Mouse (Mus musculus) forebrain, postnatal 0 days (tissue): ENCODE results near the gene Ehmt1. TPM values are rescaled to one million over a fixed set of nuclear protein-coding genes. Genes with fewer than 3 reads are reported as not detected.

ENCODE experiments used
- ATAC-seq: fragments of 200-750 bp; cut with Nextera tagmentation; 2 replicates; pipeline ENCODE4 v1.8.0; 2017; ENCODE audit warnings: mild to moderate bottlenecking, moderate library complexity
- DNase-seq: peaks from one replicate; pipeline ENCODE4 v3.0.0-alpha.2; 2015
- H3K27ac ChIP-seq: fragments of 300-500 bp; sonication (generic); 2 replicates; pipeline ENCODE4 v1.5.1; 2014; ENCODE audit warnings: low read depth, mild to moderate bottlenecking, antibody characterized with exemption, low read length, moderate library complexity, mixed read lengths
- H3K27me3 ChIP-seq: fragments of 300-500 bp; sonication (generic); 2 replicates; pipeline ENCODE4 v1.6.1; 2014; ENCODE audit warnings: mild to moderate bottlenecking, low read length, mixed read lengths; ENCODE audit not compliant: insufficient read depth
- H3K36me3 ChIP-seq: fragments of 300-500 bp; sonication (generic); 2 replicates; pipeline ENCODE4 v1.6.1; 2014; ENCODE audit warnings: mild to moderate bottlenecking, moderate library complexity; ENCODE audit not compliant: insufficient read depth
- H3K4me1 ChIP-seq: fragments of 300-500 bp; sonication (generic); 2 replicates; pipeline ENCODE4 v1.6.1; 2014; ENCODE audit warnings: antibody characterized with exemption; ENCODE audit not compliant: insufficient read depth
- H3K4me2 ChIP-seq: fragments of 300-500 bp; sonication (generic); 2 replicates; pipeline ENCODE4 v1.6.1; 2014; ENCODE audit warnings: low read depth, mild to moderate bottlenecking, moderate library complexity
- H3K4me3 ChIP-seq: fragments of 300-500 bp; sonication (generic); 2 replicates; pipeline ENCODE4 v1.5.1; 2014; ENCODE audit warnings: low read depth, low read length, mixed read lengths
- H3K9ac ChIP-seq: fragments of 300-500 bp; sonication (generic); 2 replicates; pipeline ENCODE4 v1.6.1; 2014; ENCODE audit warnings: mild to moderate bottlenecking
- H3K9me3 ChIP-seq: fragments of 300-500 bp; sonication (generic); 2 replicates; pipeline ENCODE4 v1.6.1; 2016; ENCODE audit warnings: low read length
- CTCF ChIP-seq: sonication (generic); IDR thresholded peaks from 2 replicates; pipeline ENCODE4 v1.5.1; 2016; ENCODE audit warnings: antibody characterized with exemption, control low read depth, low read depth
- WGBS: fragments of 180-500 bp; shearing (Covaris S2); extraction: QIAGEN DNeasy Blood & Tissue Kit; methylation state at CpG from one replicate; pipeline ENCODE4 v1.1.7; 2014; 5-methylcytosine and 5-hydroxymethylcytosine counted together
- microRNA-seq, 2 experiments: library from miRNA; unstranded; fragments of <30 nt; microRNA quantifications; one replicate each; pipeline ENCODE4; 2016
- polyA plus RNA-seq: library from polyadenylated mRNA; unstranded; fragments of >200 nt; fragmentation: Nextera tagmentation; extraction: Ambion mirVana; gene quantifications from 2 replicates; pipeline ENCODE4 v1.2.1, GENCODE M21; 2015
- total RNA-seq: library from RNA; depleted of rRNA; stranded (reverse); fragments of >200 nt; gene quantifications from 2 replicates; pipeline ENCODE4 v1.2.3, GENCODE M21; 2014; rRNA removed

The Ehmt1 gene
- total and polyA plus RNA-seq, 2 experiments from 2014 or later: 72.1 to 89.4 TPM

GRCm38 (mm10) chr2:24752599-24752998 is 166.8 kb downstream of the Ehmt1 start:
- 58% methylated on average over 4 of the region's 4 CpGs for WGBS
- TF ChIP-seq CTCF: no peak
- no peak overlapping the region for H3K4me3 ChIP-seq
- H3K9me3 ChIP-seq: no peaks in the 10 kb centered on the region
- no peak overlapping the region for H3K9ac ChIP-seq
- H3K4me1 ChIP-seq: no peaks in the 10 kb centered on the region
- H3K4me2 ChIP-seq: no peak overlapping the region
- DNase-seq (no peak), ATAC-seq (no peak)
- peaks cover 52% of the 10 kb centered on the region for H3K36me3 ChIP-seq
- H3K27ac ChIP-seq: no peak overlapping the region
- no peaks in the 10 kb centered on the region for H3K27me3 ChIP-seq

- WGBS: 85% methylated on average over 3 of the region's 3 CpGs
- no peak for DNase-seq
- no peaks in the 10 kb centered on the region for H3K4me1 ChIP-seq
- no peak overlapping the region for H3K9ac ChIP-seq
- no peaks in the 10 kb centered on the region for H3K27me3 ChIP-seq
- H3K4me2 ChIP-seq: no peak overlapping the region
- H3K36me3 ChIP-seq: peaks cover 50% of the 10 kb centered on the region
- no peaks in the 10 kb centered on the region for H3K9me3 ChIP-seq
- no peak overlapping the region for H3K27ac ChIP-seq
- ATAC-seq: no peak
- no peak overlapping the region for H3K4me3 ChIP-seq
- TF ChIP-seq CTCF: no peak
Measured at GRCm38 (mm10) chr2:24750051-24750450, 169.4 kb downstream of the Ehmt1 start.

GRCm38 (mm10) chr2:24747878-24748277 is 171.5 kb downstream of the Ehmt1 start:
- ATAC-seq (no peak), DNase-seq (no peak)
- no peak overlapping the region for H3K4me2 ChIP-seq
- H3K4me3 ChIP-seq: no peak overlapping the region
- H3K9me3 ChIP-seq: no peaks in the 10 kb centered on the region
- H3K9ac ChIP-seq: no peak overlapping the region
- H3K27me3 ChIP-seq: no peaks in the 10 kb centered on the region
- 80% methylated on average over 7 of the region's 7 CpGs for WGBS
- 0 out of 2 replicates have a peak, but pooled peaks cover 9% of the 10 kb centered on the region for H3K4me1 ChIP-seq
- no peak for TF ChIP-seq CTCF
- H3K27ac ChIP-seq: no peak overlapping the region
- peaks cover 41% of the 10 kb centered on the region for H3K36me3 ChIP-seq

Small RNAs within 50 kb of the gene (microRNA-seq; reads per million reads assigned to microRNA genes)
- gene Gm22875: 0 reads per million in 2 experiments

Other genes starting within 250 kb of the Ehmt1 start
- gene Cacna1b, start 156.5 kb downstream of the Ehmt1 start, total RNA-seq: 40.4 and 41.7 TPM in 2 replicates
- gene Cacna1b, start 156.5 kb downstream of the Ehmt1 start, polyA plus RNA-seq: 4.1 and 7.9 TPM in 2 replicates
- 44.3 and 44.4 TPM in 2 replicates for gene Arrdc1, start 15.6 kb upstream of the Ehmt1 start, total RNA-seq
- 35.3 and 37.8 TPM in 2 replicates for gene Arrdc1, start 15.6 kb upstream of the Ehmt1 start, polyA plus RNA-seq
- gene Zmynd19, start 30.2 kb upstream of the Ehmt1 start, total RNA-seq: 34.9 and 39.9 TPM in 2 replicates
- gene Zmynd19, start 30.2 kb upstream of the Ehmt1 start, polyA plus RNA-seq: 19.2 and 21.9 TPM in 2 replicates
- 42.9 and 54.0 TPM in 2 replicates for gene Dph7, start 42.8 kb upstream of the Ehmt1 start, total RNA-seq
- gene Dph7, start 42.8 kb upstream of the Ehmt1 start, polyA plus RNA-seq: 40.8 and 45.1 TPM in 2 replicates
- 79.4 and 123 TPM in 2 replicates for gene Mrpl41, start 55.5 kb upstream of the Ehmt1 start, total RNA-seq
- 174 and 203 TPM in 2 replicates for gene Mrpl41, start 55.5 kb upstream of the Ehmt1 start, polyA plus RNA-seq
- gene Pnpla7, start 56.4 kb upstream of the Ehmt1 start, total RNA-seq: 5.0 TPM in 2 replicates
- 2.7 and 3.1 TPM in 2 replicates for gene Pnpla7, start 56.4 kb upstream of the Ehmt1 start, polyA plus RNA-seq
- 285 and 329 TPM in 2 replicates for gene Nsmf, start 134.7 kb upstream of the Ehmt1 start, total RNA-seq
- 258 and 262 TPM in 2 replicates for gene Nsmf, start 134.7 kb upstream of the Ehmt1 start, polyA plus RNA-seq
- not detected in 2 replicates for gene Entpd8, start 160.7 kb upstream of the Ehmt1 start, total RNA-seq
- gene Entpd8, start 160.7 kb upstream of the Ehmt1 start, polyA plus RNA-seq: not detected in 2 replicates
- not detected in 2 replicates for gene Noxa1, start 175.5 kb upstream of the Ehmt1 start, total RNA-seq
- not detected in 2 replicates for gene Noxa1, start 175.5 kb upstream of the Ehmt1 start, polyA plus RNA-seq